Mouse (Mus musculus) embryonic facial prominence, embryonic 13.5 days (tissue): ENCODE results near the gene Stim1. TPM values are rescaled to one million over a fixed set of nuclear protein-coding genes. Genes with fewer than 3 reads are reported as not detected.

Source experiments
- ATAC-seq: fragments of 200-750 bp; cut with Nextera tagmentation; 2 replicates; pipeline ENCODE4 v1.8.0; 2017; ENCODE audit warnings: low read depth; ENCODE audit not compliant: insufficient number of reproducible peaks, insufficient read depth, low FRiP score, low TSS enrichment
- H3K27ac ChIP-seq: fragments of 300-500 bp; sonication (generic); 2 replicates; pipeline ENCODE4 v1.5.1; 2015; ENCODE audit warnings: moderate library complexity, mild to moderate bottlenecking, inconsistent platforms
- H3K27me3 ChIP-seq: fragments of 300-500 bp; sonication (generic); 2 replicates; pipeline ENCODE4 v1.6.1; 2015; ENCODE audit warnings: mild to moderate bottlenecking, inconsistent platforms
- H3K36me3 ChIP-seq: fragments of 300-500 bp; sonication (generic); 2 replicates; pipeline ENCODE4 v1.6.1; 2015; ENCODE audit warnings: mild to moderate bottlenecking, inconsistent platforms
- H3K4me1 ChIP-seq: fragments of 300-500 bp; sonication (generic); 2 replicates; pipeline ENCODE4 v1.6.1; 2015; ENCODE audit warnings: inconsistent platforms
- H3K4me2 ChIP-seq: fragments of 300-500 bp; sonication (generic); 2 replicates; pipeline ENCODE4 v1.6.1; 2015; ENCODE audit warnings: moderate library complexity, mild to moderate bottlenecking, inconsistent platforms
- H3K4me3 ChIP-seq: fragments of 300-500 bp; sonication (generic); 2 replicates; pipeline ENCODE4 v1.5.1; 2015; ENCODE audit warnings: mild to moderate bottlenecking, inconsistent platforms
- H3K9ac ChIP-seq: fragments of 300-500 bp; sonication (generic); 2 replicates; pipeline ENCODE4 v1.6.1; 2015; ENCODE audit warnings: mild to moderate bottlenecking, inconsistent platforms
- H3K9me3 ChIP-seq: fragments of 300-500 bp; sonication (generic); 2 replicates; pipeline ENCODE4 v1.6.1; 2016; ENCODE audit warnings: inconsistent platforms
- WGBS: fragments of 180-500 bp; shearing (Covaris S2); methylation state at CpG from one replicate; pipeline ENCODE4 v1.1.7; 2015; ENCODE audit warnings: mixed read lengths; 5-methylcytosine and 5-hydroxymethylcytosine counted together
- polyA plus RNA-seq: library from polyadenylated mRNA; unstranded; fragments of >200 nt; fragmentation: Nextera tagmentation; extraction: Ambion mirVana; gene quantifications from 2 replicates; pipeline ENCODE4 v1.2.1, GENCODE M21; 2015

Stim1 gene
- polyA plus RNA-seq, 1 experiment from 2014 or later: 27.7 TPM

- Histone ChIP-seq H3K9me3 (no peaks in the 10 kb centered on the region), H3K4me2 (no peak overlapping the region), H3K27ac (no peak overlapping the region), H3K4me3 (no peak overlapping the region), H3K4me1 (0 out of 2 replicates have a peak, but pooled peaks cover 7% of the 10 kb centered on the region), H3K9ac (no peak overlapping the region), H3K27me3 (no peaks in the 10 kb centered on the region), H3K36me3 (peaks cover 83% of the 10 kb centered on the region)
- WGBS: 94% methylated on average over 16 of the region's 16 CpGs
- no peak for ATAC-seq
Observed at GRCm38 (mm10) chr7:102239591-102239990, 28.0 kb upstream of the Stim1 start.

GRCm38 (mm10) chr7:102242371-102242770, 25.2 kb upstream of the Stim1 start:
- no peak overlapping the region for H3K4me3 ChIP-seq
- peaks cover 56% of the 10 kb centered on the region for H3K36me3 ChIP-seq
- no peak for ATAC-seq
- H3K27ac ChIP-seq: no peak overlapping the region
- peaks cover 29% of the 10 kb centered on the region for H3K4me1 ChIP-seq
- no peak overlapping the region for H3K4me2 ChIP-seq
- H3K9me3 ChIP-seq: no peaks in the 10 kb centered on the region
- no peak overlapping the region for H3K9ac ChIP-seq
- WGBS: 81% methylated on average over 5 of the region's 5 CpGs
- H3K27me3 ChIP-seq: no peaks in the 10 kb centered on the region

GRCm38 (mm10) chr7:102242917-102243316, 24.7 kb upstream of the Stim1 start:
- 88% methylated on average over 3 of the region's 3 CpGs for WGBS
- Histone ChIP-seq H3K9ac (no peak overlapping the region), H3K27ac (no peak overlapping the region), H3K36me3 (peaks cover 50% of the 10 kb centered on the region), H3K4me2 (no peak overlapping the region), H3K4me1 (peaks cover 35% of the 10 kb centered on the region), H3K9me3 (no peaks in the 10 kb centered on the region), H3K27me3 (no peaks in the 10 kb centered on the region), H3K4me3 (no peak overlapping the region)
- ATAC-seq: no peak

- Histone ChIP-seq H3K4me2 (no peak overlapping the region), H3K4me3 (no peak overlapping the region), H3K27ac (no peak overlapping the region), H3K27me3 (no peaks in the 10 kb centered on the region), H3K4me1 (peaks cover 44% of the 10 kb centered on the region), H3K36me3 (peaks cover 41% of the 10 kb centered on the region), H3K9ac (no peak overlapping the region), H3K9me3 (no peaks in the 10 kb centered on the region)
- ATAC-seq: no peak
- WGBS: 76% methylated on average over 2 of the region's 2 CpGs
Observed at GRCm38 (mm10) chr7:102243870-102244269, 23.7 kb upstream of the Stim1 start.

GRCm38 (mm10) chr7:102244782-102245535, 22.6 kb upstream of the Stim1 start:
- Histone ChIP-seq H3K27ac (no peak overlapping the region), H3K9me3 (no peaks in the 10 kb centered on the region), H3K9ac (0 out of 2 replicates have a peak overlapping the region, but pooled peaks have one; percentile 21), H3K4me2 (no peak overlapping the region), H3K4me1 (peaks cover 48% of the 10 kb centered on the region), H3K4me3 (no peak overlapping the region), H3K27me3 (no peaks in the 10 kb centered on the region), H3K36me3 (peaks cover 30% of the 10 kb centered on the region)
- 80% methylated on average over 3 of the region's 3 CpGs for WGBS
- no peak for ATAC-seq

- H3K27ac ChIP-seq: peak overlapping the region; percentile 64; the same call in 1 of the 2 replicates
- H3K4me3 ChIP-seq: no peak overlapping the region
- 4% methylated on average over 1 of the region's 1 CpGs for whole genome bisulfite sequencing
- H3K4me2 ChIP-seq: peak overlapping the region; percentile 77; the same call in 1 of the 2 replicates
- peak overlapping the region; percentile 51 for H3K9ac ChIP-seq
- ATAC-seq: no peak
- H3K36me3 ChIP-seq: peaks cover 22% of the 10 kb centered on the region
- H3K9me3 ChIP-seq: no peaks in the 10 kb centered on the region
- H3K27me3 ChIP-seq: no peaks in the 10 kb centered on the region
- peaks cover 48% of the 10 kb centered on the region for H3K4me1 ChIP-seq
Observed at GRCm38 (mm10) chr7:102245775-102246174, 21.8 kb upstream of the Stim1 start.

- Histone ChIP-seq H3K4me1 (peaks cover 48% of the 10 kb centered on the region), H3K9ac (peak overlapping the region; percentile 51), H3K9me3 (no peaks in the 10 kb centered on the region), H3K27me3 (no peaks in the 10 kb centered on the region), H3K4me2 (peak overlapping the region; percentile 77; the same call in 1 of the 2 replicates), H3K36me3 (peaks cover 17% of the 10 kb centered on the region), H3K27ac (peak overlapping the region; percentile 64; the same call in 1 of the 2 replicates), H3K4me3 (no peak overlapping the region)
- ATAC-seq: no peak
- WGBS: 37% methylated on average over 6 of the region's 6 CpGs
Observed at GRCm38 (mm10) chr7:102246265-102246664, 21.3 kb upstream of the Stim1 start.

GRCm38 (mm10) chr7:102246956-102247797, 20.4 kb upstream of the Stim1 start:
- H3K4me2 ChIP-seq: peak overlapping the region; percentile 77
- ATAC-seq: no peak
- H3K36me3 ChIP-seq: peaks cover 12% of the 10 kb centered on the region; the same call in 1 of the 2 replicates
- H3K4me1 ChIP-seq: peaks cover 48% of the 10 kb centered on the region
- H3K9ac ChIP-seq: peak overlapping the region; percentile 92; the same call in 1 of the 2 replicates
- WGBS: 40% methylated on average over 12 of the region's 12 CpGs
- H3K27me3 ChIP-seq: no peaks in the 10 kb centered on the region
- H3K9me3 ChIP-seq: no peaks in the 10 kb centered on the region
- H3K4me3 ChIP-seq: peak overlapping the region; percentile 80; the same call in 1 of the 2 replicates
- no peak overlapping the region for H3K27ac ChIP-seq

GRCm38 (mm10) chr7:102248691-102249404, 18.8 kb upstream of the Stim1 start:
- Histone ChIP-seq H3K9me3 (no peaks in the 10 kb centered on the region), H3K27me3 (no peaks in the 10 kb centered on the region), H3K4me1 (peaks cover 46% of the 10 kb centered on the region), H3K27ac (peak overlapping the region; percentile 99), H3K4me2 (peak overlapping the region; percentile 77), H3K9ac (peak overlapping the region; percentile 92), H3K4me3 (peak overlapping the region; percentile 80), H3K36me3 (peaks cover 2% of the 10 kb centered on the region; the same call in 1 of the 2 replicates)
- ATAC-seq: no peak
- WGBS: 24% methylated on average over 16 of the region's 16 CpGs

GRCm38 (mm10) chr7:102249531-102249895, 18.1 kb upstream of the Stim1 start:
- Histone ChIP-seq H3K4me3 (peak overlapping the region; percentile 80), H3K4me1 (peaks cover 42% of the 10 kb centered on the region), H3K27me3 (no peaks in the 10 kb centered on the region), H3K9me3 (no peaks in the 10 kb centered on the region), H3K36me3 (no peaks in the 10 kb centered on the region), H3K9ac (peak overlapping the region; percentile 92), H3K4me2 (peak overlapping the region; percentile 77), H3K27ac (peak overlapping the region; percentile 99)
- ATAC-seq: peak; percentile 52
- WGBS: under 1% methylated on average over 22 of the region's 23 CpGs
